Mouse (Mus musculus): ENCODE measurements around the gene Fgf2. TPM values are rescaled to one million over a fixed set of nuclear protein-coding genes. Genes with fewer than 3 reads are reported as not detected.

Gene Fgf2
- polyA plus RNA-seq, 1 experiment from 2014 or later = 1.3 TPM

DNA sequence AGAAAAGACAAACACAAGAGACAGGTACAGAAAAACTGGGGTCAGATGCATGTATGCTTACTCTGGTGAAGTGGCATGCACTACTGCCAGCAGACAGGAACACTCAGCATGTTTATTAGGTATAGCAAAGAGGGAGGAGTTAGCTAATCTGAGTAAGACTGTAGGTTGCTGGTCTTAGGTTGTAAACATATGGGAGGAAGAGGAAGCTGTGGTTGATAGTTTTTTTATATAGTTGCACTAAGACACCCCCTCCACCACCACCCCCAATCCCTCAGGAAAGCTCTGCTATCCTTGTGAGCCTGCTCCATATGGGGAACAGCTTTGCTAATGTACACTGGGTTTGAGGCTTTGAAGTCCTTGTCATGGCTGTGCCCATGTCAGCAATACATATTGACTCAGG is 82.2 kb downstream of the Fgf2 start:
- H3K27ac ChIP-seq = no peak overlapping the region
- H3K36me3 ChIP-seq (ENCODE audit: insufficient read depth, low read length) = peaks cover 19% of the 10 kb centered on the region
- H3K9ac ChIP-seq (ENCODE audit: low read depth, low read length) = no peak overlapping the region
- no peak overlapping the region for H3K4me2 ChIP-seq (ENCODE audit: low read length)
- no peak for TF ChIP-seq CTCF (IDR thresholded peaks at IDR 0.05; ENCODE audit: low read depth)
- no peaks in the 10 kb centered on the region for H3K9me3 ChIP-seq (replicated peaks; ENCODE audit: low read length)
- ATAC-seq (replicated peaks; ENCODE audit: low FRiP score, low read depth) = no peak
- no peaks in the 10 kb centered on the region for H3K27me3 ChIP-seq (ENCODE audit: insufficient read depth, low read length)
- no peak for DNase-seq (ENCODE audit: low spot score)
- H3K4me3 ChIP-seq (replicated peaks; ENCODE audit: low read depth, low read length) = no peak overlapping the region
- no peaks in the 10 kb centered on the region for H3K4me1 ChIP-seq (replicated peaks; ENCODE audit: insufficient read depth, low read length)

- Histone ChIP-seq H3K4me3 (replicated peaks; ENCODE audit: low read depth, low read length) (no peak overlapping the region), H3K4me1 (replicated peaks; ENCODE audit: insufficient read depth, low read length) (no peaks in the 10 kb centered on the region), H3K27me3 (ENCODE audit: insufficient read depth, low read length) (no peaks in the 10 kb centered on the region), H3K27ac (no peak overlapping the region), H3K4me2 (ENCODE audit: low read length) (no peak overlapping the region), H3K9ac (ENCODE audit: low read depth, low read length) (no peak overlapping the region), H3K9me3 (replicated peaks; ENCODE audit: low read length) (no peaks in the 10 kb centered on the region), H3K36me3 (ENCODE audit: insufficient read depth, low read length) (no peaks in the 10 kb centered on the region)
- WGBS = 64% methylated on average over 1 of the region's 1 CpGs
- peak; percentile 70 for DNase-seq (ENCODE audit: low spot score)
- no peak for ATAC-seq (replicated peaks; ENCODE audit: low FRiP score, low read depth)
- no peak for TF ChIP-seq CTCF (IDR thresholded peaks at IDR 0.05; ENCODE audit: low read depth)
These were observed 91.6 kb downstream of the Fgf2 start for GRCm38 (mm10) chr3:37439770-37440169.

GRCm38 (mm10) chr3:37443409-37443808 is 95.3 kb downstream of the Fgf2 start:
- Histone ChIP-seq H3K27me3 (ENCODE audit: insufficient read depth, low read length) (no peaks in the 10 kb centered on the region), H3K36me3 (ENCODE audit: insufficient read depth, low read length) (peaks cover 2% of the 10 kb centered on the region; the same call in 1 of the 2 replicates), H3K4me2 (ENCODE audit: low read length) (no peak overlapping the region), H3K27ac (no peak overlapping the region), H3K9me3 (replicated peaks; ENCODE audit: low read length) (no peaks in the 10 kb centered on the region), H3K9ac (ENCODE audit: low read depth, low read length) (no peak overlapping the region), H3K4me3 (replicated peaks; ENCODE audit: low read depth, low read length) (no peak overlapping the region), H3K4me1 (replicated peaks; ENCODE audit: insufficient read depth, low read length) (no peaks in the 10 kb centered on the region)
- no peak for TF ChIP-seq CTCF (IDR thresholded peaks at IDR 0.05; ENCODE audit: low read depth)
- ATAC-seq (replicated peaks; ENCODE audit: low FRiP score, low read depth) (no peak), DNase-seq (ENCODE audit: low spot score) (peak; percentile 60)
- 57% methylated on average over 2 of the region's 2 CpGs for WGBS

DNA sequence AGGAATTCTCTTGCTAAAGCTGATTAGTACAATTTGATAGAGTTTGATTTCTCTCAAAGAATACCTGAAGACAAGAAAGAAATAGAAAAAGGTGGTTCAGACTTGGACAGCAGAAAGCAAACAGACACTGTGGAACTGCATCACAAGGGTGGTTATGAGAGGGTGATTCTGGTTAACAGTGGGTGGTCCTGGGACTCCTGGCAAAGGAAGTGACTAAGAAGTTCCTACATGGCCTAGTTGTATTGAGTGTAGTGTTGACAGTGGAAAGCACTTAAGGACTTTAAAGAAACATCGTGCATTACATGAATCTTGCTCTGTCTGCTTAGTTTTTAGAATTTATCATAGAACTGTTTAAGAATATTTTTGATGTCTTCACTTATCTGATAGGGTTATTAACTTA is 107.8 kb downstream of the Fgf2 start:
- Histone ChIP-seq H3K9ac (ENCODE audit: low read depth, low read length) (no peak overlapping the region), H3K4me2 (ENCODE audit: low read length) (no peak overlapping the region), H3K27ac (no peak overlapping the region), H3K4me3 (replicated peaks; ENCODE audit: low read depth, low read length) (no peak overlapping the region), H3K9me3 (replicated peaks; ENCODE audit: low read length) (no peaks in the 10 kb centered on the region), H3K36me3 (ENCODE audit: insufficient read depth, low read length) (peaks cover 7% of the 10 kb centered on the region), H3K4me1 (replicated peaks; ENCODE audit: insufficient read depth, low read length) (no peaks in the 10 kb centered on the region), H3K27me3 (ENCODE audit: insufficient read depth, low read length) (no peaks in the 10 kb centered on the region)
- DNase-seq (ENCODE audit: low spot score) = no peak
- no peak for TF ChIP-seq CTCF (IDR thresholded peaks at IDR 0.05; ENCODE audit: low read depth)
- ATAC-seq (replicated peaks; ENCODE audit: low FRiP score, low read depth) = no peak
- WGBS = 93% methylated on average over 1 of the region's 1 CpGs

Other genes starting within 250 kb of the Fgf2 start
- gene Il2, start 222.4 kb upstream of the Fgf2 start, polyA plus RNA-seq (2015; fragmentation: Nextera tagmentation; extraction: Ambion mirVana) = 0.46 and 0.61 TPM in 2 replicates
- not detected in 2 replicates for gene Il21, start 115.7 kb upstream of the Fgf2 start, polyA plus RNA-seq (2015; fragmentation: Nextera tagmentation; extraction: Ambion mirVana)
- 7.7 and 8.0 TPM in 2 replicates for gene Bbs12, start 35.8 kb upstream of the Fgf2 start, polyA plus RNA-seq (2015; fragmentation: Nextera tagmentation; extraction: Ambion mirVana)
- gene Cetn4, start 35.6 kb upstream of the Fgf2 start, polyA plus RNA-seq (2015; fragmentation: Nextera tagmentation; extraction: Ambion mirVana) = 3.7 and 4.1 TPM in 2 replicates
- gene Spata5, start 71.5 kb downstream of the Fgf2 start, polyA plus RNA-seq (2015; fragmentation: Nextera tagmentation; extraction: Ambion mirVana) = 39.5 and 44.8 TPM in 2 replicates
- gene Nudt6, start 71.9 kb downstream of the Fgf2 start, polyA plus RNA-seq (2015; fragmentation: Nextera tagmentation; extraction: Ambion mirVana) = 13.3 and 18.2 TPM in 2 replicates

Measured in kidney, postnatal 0 days (tissue).